Mouse (Mus musculus): ENCODE measurements around the gene Slc2a4.

- no peak for TF ChIP-seq POLR2A (IDR thresholded peaks at IDR 0.05; ENCODE audit: borderline replicate concordance, low read depth, low read length)
- TF ChIP-seq CTCF (IDR thresholded peaks at IDR 0.05; ENCODE audit: low read depth, low read length): no peak
Observed at GRCm38 (mm10) chr11:69927501-69927900, 20.5 kb downstream of the Slc2a4 start.
